Mouse (Mus musculus) adrenal gland, adult 18-20 months (tissue): ENCODE data around the gene Rilp. TPM values are rescaled to one million over a fixed set of nuclear protein-coding genes. Genes with fewer than 3 reads are reported as not detected.

ENCODE experiments used
- DNase-seq, 2 experiments: peaks; one replicate each; pipeline ENCODE4 v3.0.0; 2021 to 2022; ENCODE audit warnings: low spot score in 2 of 2
- long read RNA-seq, 2 experiments: library from polyadenylated mRNA; stranded (forward); transcript quantifications; one replicate each; pipeline ENCODE4 v2.0.0; 2021
- total RNA-seq, 2 experiments: library from RNA; stranded (reverse); gene quantifications; 1 replicate in 1 of 2; 2 replicates in 1 of 2; pipeline ENCODE4 v1.2.3; 2021

Rilp gene
- total RNA-seq = 10 to 100 TPM; 11.5 to 20.8 TPM
- long read RNA-seq, experiment 1, transcript Rilp-201 (8 exons, 1,489 nt) = major isoform, 5 of 10 reads
- long read RNA-seq, experiment 1, partial matches to known transcripts = 3 of 10 reads
- long read RNA-seq, experiment 1, other reads (novel, unspliced or antisense) = 2 of 10 reads
- long read RNA-seq, experiment 2, transcript Rilp-201 (8 exons, 1,489 nt) = major isoform, 5 of 9 reads
- long read RNA-seq, experiment 2, partial matches to known transcripts = 2 of 9 reads
- long read RNA-seq, experiment 2, other reads (novel, unspliced or antisense) = 2 of 9 reads

DNA sequence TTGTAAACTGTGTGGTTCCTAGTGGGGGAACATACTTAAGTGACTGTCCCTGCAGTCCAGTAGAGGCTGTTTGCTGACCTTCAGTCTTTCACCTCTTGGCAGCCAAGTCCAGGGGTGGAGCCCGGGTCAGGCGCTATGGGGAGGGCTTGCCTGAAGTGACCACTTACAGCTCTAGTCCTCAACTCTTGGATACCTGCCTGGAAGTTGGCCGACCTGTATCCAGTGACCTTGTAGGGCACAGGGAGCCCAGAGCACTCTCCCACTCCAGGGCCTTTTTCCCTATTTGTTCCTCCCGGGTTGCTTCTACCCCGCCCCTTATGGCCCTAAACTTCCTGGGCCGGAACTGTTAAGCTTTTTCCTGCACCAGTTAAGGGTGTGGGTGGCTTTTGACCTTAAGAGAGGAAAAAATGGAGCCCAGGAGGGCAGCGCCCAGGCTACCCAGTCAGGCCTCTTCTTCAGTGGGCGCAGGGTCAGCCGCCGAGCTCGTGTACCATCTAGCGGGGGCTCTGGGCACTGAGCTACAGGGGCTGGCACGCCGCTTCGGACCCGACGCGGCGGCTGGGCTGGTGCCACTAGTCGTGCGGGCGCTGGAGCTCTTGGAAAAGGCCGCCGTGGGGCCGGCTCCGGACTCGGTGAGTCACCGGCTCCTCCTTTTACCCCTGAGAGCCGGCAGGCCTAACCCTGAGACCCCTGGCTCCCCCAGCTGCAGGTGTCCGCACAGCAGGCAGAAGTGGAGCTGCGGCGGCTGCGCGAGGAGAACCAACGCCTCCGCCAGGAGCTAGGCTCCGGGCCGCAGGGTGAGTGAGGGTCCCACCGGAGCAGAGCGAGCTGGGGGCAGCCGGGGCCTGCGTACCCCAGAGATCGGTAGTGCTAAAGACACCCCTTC, at the start of gene Rilp:
Rilp (plus strand) TSS at position 354 of the 886 bp plus-strand sequence.
- DNase-seq = peak; percentile 61 to 70

- peak; percentile 79 to 82 for DNase-seq
Observed at GRCm38 (mm10) chr11:75460103-75460843, 49.6 kb upstream of the Rilp start.

DNA sequence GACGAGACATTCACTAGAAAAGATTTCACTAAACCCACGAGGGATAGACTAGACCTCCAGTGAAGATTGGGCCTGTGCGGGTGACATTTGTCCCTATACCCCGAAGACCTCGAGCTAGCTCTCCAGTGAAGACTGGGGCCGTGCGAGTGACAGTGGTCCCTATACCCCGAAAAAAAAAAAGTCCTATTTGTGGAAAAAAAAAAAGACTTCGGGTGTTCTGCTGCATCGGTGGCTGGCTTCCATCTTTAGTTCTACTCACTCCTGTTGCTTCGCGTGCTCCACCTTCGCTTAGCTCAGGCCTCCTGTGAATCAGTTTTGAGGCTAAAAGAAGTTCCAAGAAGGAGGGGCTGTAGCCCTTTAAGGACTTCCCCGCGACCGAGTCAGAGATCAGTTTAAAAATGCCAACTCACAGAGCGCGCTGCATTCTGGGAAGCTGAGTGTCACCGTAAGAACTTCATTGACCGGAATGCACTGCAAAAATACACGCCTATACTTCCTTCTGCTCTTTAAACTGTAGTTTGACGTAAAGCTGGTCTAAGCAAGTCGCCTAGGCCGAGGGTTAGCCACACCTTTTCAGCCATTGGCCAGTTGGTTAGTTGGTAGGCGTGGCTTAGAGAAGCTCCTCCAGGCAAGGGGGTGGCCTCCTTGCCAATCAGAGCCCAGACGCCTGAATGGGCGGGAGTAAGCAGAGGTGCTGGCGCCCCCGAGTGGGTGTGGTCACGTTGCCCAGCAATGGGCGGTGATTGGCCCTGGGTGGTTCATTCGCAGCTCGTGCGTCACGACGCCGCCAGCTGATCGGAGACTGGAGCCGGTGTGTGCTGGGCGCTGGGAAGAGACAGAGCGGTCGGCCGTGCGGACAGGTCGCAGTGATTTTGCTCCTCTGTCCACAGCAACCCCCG, 48.8 kb upstream of the Rilp start, which contains the start of gene Tlcd2:
Tlcd2 (plus strand) TSS at position 872 of the 899 bp plus-strand sequence.
- peak; percentile 94 to 95 for DNase-seq

GRCm38 (mm10) chr11:75461743-75462252, 48.1 kb upstream of the Rilp start:
- no peak for DNase-seq

DNA sequence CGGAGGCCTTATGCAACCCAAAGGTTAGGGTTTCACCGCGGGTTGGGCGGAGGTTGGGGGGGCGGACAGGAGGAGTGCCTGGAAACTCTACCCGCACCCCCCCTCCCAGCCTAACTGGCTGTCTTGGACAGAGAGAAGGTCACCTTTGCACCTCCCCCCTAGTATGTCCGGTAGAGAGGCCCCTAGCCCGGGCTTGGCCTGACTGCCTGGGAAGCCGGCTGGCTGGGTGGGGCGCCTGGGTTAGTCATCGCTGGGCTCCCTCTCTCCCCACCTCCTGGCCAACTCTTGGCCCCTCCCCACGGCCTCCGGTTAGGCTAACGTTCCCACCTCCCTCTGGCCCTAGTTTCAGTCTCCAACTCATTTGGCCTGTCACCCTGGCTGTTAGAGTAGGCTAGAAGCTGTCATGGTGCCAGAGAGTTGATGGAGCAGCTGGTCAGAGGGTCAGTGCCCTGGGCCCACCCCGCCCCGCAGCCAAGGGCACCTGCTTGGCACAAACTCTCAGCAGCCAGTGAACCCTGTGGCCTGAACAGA, 47.6 kb upstream of the Rilp start:
- DNase-seq = peak; percentile 78 to 80

DNA sequence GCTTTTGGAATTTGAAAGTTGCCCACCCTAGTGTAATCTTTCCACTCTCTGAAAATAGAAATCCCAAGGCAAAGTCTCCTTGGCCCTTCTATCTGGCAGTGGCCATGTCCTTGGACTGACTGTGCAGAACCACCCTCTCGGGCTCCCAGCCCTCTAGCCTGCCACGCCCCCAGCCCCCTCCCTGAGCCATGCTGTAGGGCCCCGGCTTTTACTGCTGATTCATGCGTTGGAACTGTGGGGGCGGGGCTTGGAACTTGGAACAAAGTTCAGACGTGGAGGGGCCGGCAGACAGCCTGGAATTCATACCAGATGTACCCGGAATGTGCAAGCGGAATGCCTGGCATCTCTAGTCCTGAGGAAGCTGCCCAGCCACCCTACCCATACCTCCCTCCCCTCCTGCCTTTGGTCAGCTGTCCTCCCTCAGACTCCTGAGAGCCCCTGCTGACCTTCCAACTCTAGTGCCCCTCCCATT, 47.0 kb upstream of the Rilp start:
- peak; percentile 91 for DNase-seq

- no peak for DNase-seq
Observed at GRCm38 (mm10) chr11:75463624-75464023, 46.3 kb upstream of the Rilp start.

DNA sequence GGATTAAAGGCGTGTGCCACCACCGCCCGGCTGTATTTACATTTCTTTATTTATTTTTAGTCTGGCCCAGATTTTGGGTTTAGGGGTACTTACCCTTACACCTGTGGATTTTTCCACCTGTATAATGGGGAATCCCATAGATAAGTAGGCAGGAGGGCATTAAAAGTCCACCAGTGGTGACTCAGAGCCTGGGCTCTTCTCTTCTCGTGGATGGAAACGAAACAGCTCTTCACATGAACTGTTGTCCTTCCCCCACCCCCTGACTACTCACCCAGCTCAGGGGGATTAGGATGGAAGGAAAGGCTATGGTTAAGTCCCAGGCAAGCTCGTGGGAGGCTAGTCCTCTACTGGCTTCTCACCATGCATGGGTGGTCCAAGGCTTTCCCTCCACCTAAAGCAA, 45.5 kb upstream of the Rilp start:
- DNase-seq = no peak

DNA sequence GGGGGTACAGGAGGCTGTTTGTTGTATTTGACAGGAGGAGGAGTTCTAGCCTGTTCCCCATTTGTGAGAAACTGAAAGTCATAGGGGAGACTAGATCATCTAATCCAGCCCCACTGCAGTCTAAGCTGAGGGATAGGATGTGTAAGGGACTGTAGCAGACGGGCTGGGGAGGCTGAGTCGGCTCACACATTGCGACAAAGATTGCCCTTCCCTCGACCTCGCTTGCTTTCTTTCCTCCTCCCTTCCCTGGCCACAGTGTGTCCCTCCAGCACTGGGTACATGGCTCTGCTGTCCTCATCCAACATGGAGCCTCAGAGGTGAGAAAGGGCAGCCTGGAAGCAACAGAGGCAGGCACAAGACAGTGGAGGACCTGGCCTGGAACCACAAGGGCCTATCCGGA, 44.8 kb upstream of the Rilp start:
- no peak for DNase-seq

DNA sequence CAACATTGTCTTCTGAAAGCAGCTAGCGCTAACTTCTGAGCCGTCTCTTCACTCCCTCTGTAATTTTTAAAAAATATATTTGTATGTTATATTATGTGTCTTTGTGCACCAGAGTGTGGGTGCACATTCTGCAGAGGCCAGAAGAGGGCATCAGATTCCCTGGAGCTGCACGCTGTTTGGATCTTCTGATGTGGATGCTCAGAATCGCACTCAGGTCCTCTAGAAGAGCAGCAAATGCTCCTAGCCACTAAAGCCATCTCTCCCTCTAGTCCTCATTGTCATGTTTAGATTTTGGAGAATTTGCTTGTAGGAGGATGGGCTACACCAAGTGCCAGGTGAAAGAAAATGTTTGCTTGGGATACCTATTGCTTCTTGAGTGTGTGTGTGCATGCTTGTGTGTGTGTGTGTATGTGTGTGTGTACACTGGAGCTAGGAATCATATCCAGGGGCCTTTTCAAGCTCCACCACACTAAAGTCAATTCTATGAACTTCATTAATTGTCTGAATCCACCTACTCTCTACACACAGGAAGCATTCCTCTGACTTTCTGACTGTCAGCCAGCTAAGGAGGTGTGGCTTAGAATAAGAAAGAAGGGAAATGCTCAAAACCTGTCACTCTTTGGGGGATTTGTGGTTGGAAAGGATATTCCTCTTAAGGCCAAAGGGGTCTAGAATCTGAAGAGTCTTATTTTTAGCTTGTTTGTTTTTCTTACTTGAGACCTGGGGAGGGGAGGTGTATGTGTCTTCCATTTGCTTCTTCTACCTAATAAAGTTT, 43.0 kb upstream of the Rilp start:
- no peak for DNase-seq

GRCm38 (mm10) chr11:75467512-75468215, 42.2 kb upstream of the Rilp start:
- DNase-seq = peak; percentile 54 to 60

- DNase-seq = no peak
Observed at GRCm38 (mm10) chr11:75468410-75468809, 41.5 kb upstream of the Rilp start.

DNA sequence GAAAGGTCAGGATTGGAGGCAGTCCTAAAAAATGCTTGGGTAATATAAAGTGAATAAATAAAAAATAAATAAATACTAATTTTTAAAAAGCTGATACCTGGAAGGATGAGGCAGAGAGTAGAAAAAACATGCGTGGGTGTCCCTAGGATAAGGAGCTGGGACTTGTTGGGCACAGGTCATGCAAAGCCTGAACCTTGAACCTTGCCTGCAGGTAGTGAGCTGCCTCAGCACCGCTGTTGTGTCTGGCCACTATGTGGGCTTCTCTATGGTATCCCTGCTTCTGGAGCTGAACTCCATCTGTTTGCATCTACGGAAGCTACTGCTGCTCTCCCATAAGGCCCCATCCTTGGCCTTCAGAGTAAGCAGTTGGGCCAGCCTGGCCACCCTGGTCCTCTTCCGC, 40.6 kb upstream of the Rilp start:
- no peak for DNase-seq

GRCm38 (mm10) chr11:75470675-75471074, 39.2 kb upstream of the Rilp start:
- no peak for DNase-seq

- no peak for DNase-seq
Observed at GRCm38 (mm10) chr11:75472469-75473081, 37.3 kb upstream of the Rilp start.

DNA sequence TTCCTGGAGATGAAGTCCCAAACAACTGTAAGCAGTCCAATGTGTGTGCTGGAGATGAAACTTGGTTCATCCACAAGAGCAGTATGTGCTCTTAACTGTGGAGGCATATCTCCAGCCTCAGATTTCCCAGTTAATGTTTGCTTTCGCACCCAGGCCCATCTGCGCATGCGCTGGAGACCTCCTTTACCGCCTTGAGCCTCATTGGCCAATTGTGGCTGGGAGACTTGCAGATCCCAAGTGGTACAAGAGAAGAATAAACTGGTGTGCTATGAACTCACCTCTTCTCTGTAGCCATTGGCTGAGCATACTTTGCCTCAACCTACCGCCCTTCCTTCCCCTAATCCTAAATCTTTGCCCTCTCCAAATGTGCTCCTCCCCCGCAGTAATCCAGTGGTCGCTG, 36.5 kb upstream of the Rilp start:
- DNase-seq = no peak

DNA sequence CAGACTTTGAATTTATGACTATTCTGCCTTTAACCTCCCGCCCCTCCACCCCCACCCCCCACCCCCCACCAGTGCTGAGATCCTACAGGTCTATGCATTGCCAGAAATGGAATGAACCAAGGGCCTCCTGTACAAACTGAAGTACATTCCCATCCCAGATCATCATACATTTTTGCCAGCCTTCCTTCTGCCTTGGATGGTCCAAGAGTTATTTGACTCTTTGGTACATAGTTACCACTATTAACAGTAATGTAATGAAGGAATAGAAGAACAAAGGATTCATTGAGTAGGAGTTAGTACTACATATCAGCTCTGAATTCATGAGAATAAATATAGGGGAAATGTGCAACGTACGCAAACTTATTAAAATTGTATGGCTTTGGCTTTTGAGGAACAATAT, 23.7 kb upstream of the Rilp start:
- DNase-seq = no peak
